Mouse (Mus musculus): ENCODE data around the gene Kcmf1. TPM values are rescaled to one million over a fixed set of nuclear protein-coding genes. Genes with fewer than 3 reads are reported as not detected.

The Kcmf1 gene
- polyA plus RNA-seq, 1 experiment from 2014 or later: 45.4 TPM

- H3K27me3 ChIP-seq (replicated peaks; ENCODE audit: control insufficient read depth, insufficient read depth, low read length): no peaks in the 10 kb centered on the region
- H3K9me3 ChIP-seq (ENCODE audit: control insufficient read depth, low read length): no peaks in the 10 kb centered on the region
- H3K27ac ChIP-seq (replicated peaks; ENCODE audit: low read depth, low read length): no peak overlapping the region
- 83% methylated on average over 5 of the region's 5 CpGs for WGBS
- peaks cover 87% of the 10 kb centered on the region for H3K36me3 ChIP-seq (ENCODE audit: control insufficient read depth, insufficient read depth, low read length)
- DNase-seq (ENCODE audit: low spot score): no peak
- H3K4me1 ChIP-seq (ENCODE audit: control insufficient read depth, insufficient read depth, low read length): no peaks in the 10 kb centered on the region
- no peak overlapping the region for H3K9ac ChIP-seq (ENCODE audit: low read depth, low read length)
- no peak overlapping the region for H3K4me2 ChIP-seq (ENCODE audit: low read depth, low read length)
- H3K4me3 ChIP-seq (ENCODE audit: low read depth, low read length): no peak overlapping the region
- no peak for ATAC-seq (ENCODE audit: low read depth)
Observed at GRCm38 (mm10) chr6:72851633-72852032, 48.1 kb downstream of the Kcmf1 start.

- H3K4me1 ChIP-seq (ENCODE audit: control insufficient read depth, insufficient read depth, low read length): no peaks in the 10 kb centered on the region
- no peak for DNase-seq (ENCODE audit: low spot score)
- no peaks in the 10 kb centered on the region for H3K27me3 ChIP-seq (replicated peaks; ENCODE audit: control insufficient read depth, insufficient read depth, low read length)
- 93% methylated on average over 7 of the region's 7 CpGs for WGBS
- ATAC-seq (ENCODE audit: low read depth): no peak
- no peak overlapping the region for H3K9ac ChIP-seq (ENCODE audit: low read depth, low read length)
- peaks cover 76% of the 10 kb centered on the region for H3K36me3 ChIP-seq (ENCODE audit: control insufficient read depth, insufficient read depth, low read length)
- no peak overlapping the region for H3K4me3 ChIP-seq (ENCODE audit: low read depth, low read length)
- no peak overlapping the region for H3K4me2 ChIP-seq (ENCODE audit: low read depth, low read length)
- no peaks in the 10 kb centered on the region for H3K9me3 ChIP-seq (ENCODE audit: control insufficient read depth, low read length)
- no peak overlapping the region for H3K27ac ChIP-seq (replicated peaks; ENCODE audit: low read depth, low read length)
Observed at GRCm38 (mm10) chr6:72841986-72842502, 57.7 kb downstream of the Kcmf1 start.

GRCm38 (mm10) chr6:72840867-72841780 is 58.7 kb downstream of the Kcmf1 start:
- H3K36me3 ChIP-seq (ENCODE audit: control insufficient read depth, insufficient read depth, low read length): peaks cover 67% of the 10 kb centered on the region
- no peaks in the 10 kb centered on the region for H3K4me1 ChIP-seq (ENCODE audit: control insufficient read depth, insufficient read depth, low read length)
- ATAC-seq (ENCODE audit: low read depth) (no peak), DNase-seq (ENCODE audit: low spot score) (no peak)
- 81% methylated on average over 13 of the region's 13 CpGs for WGBS
- H3K9me3 ChIP-seq (ENCODE audit: control insufficient read depth, low read length): no peaks in the 10 kb centered on the region
- H3K4me2 ChIP-seq (ENCODE audit: low read depth, low read length): no peak overlapping the region
- H3K27me3 ChIP-seq (replicated peaks; ENCODE audit: control insufficient read depth, insufficient read depth, low read length): no peaks in the 10 kb centered on the region
- no peak overlapping the region for H3K4me3 ChIP-seq (ENCODE audit: low read depth, low read length)
- H3K9ac ChIP-seq (ENCODE audit: low read depth, low read length): no peak overlapping the region
- H3K27ac ChIP-seq (replicated peaks; ENCODE audit: low read depth, low read length): no peak overlapping the region

- 82% methylated on average over 4 of the region's 4 CpGs for WGBS
Observed at GRCm38 (mm10) chr6:72837756-72838155, 62.0 kb downstream of the Kcmf1 start.

GRCm38 (mm10) chr6:72834518-72834917 is 65.3 kb downstream of the Kcmf1 start:
- Histone ChIP-seq H3K9me3 (ENCODE audit: control insufficient read depth, low read length) (no peaks in the 10 kb centered on the region), H3K36me3 (ENCODE audit: control insufficient read depth, insufficient read depth, low read length) (peaks cover 5% of the 10 kb centered on the region; the same call in 1 of the 2 replicates)
- 66% methylated on average over 4 of the region's 4 CpGs for WGBS

More at GRCm38 (mm10) chr6:72837756-72838155, 62.0 kb downstream of the Kcmf1 start:
- Histone ChIP-seq H3K27ac (replicated peaks; ENCODE audit: low read depth, low read length) (no peak overlapping the region), H3K9me3 (ENCODE audit: control insufficient read depth, low read length) (no peaks in the 10 kb centered on the region), H3K4me1 (ENCODE audit: control insufficient read depth, insufficient read depth, low read length) (no peaks in the 10 kb centered on the region), H3K27me3 (replicated peaks; ENCODE audit: control insufficient read depth, insufficient read depth, low read length) (no peaks in the 10 kb centered on the region), H3K4me2 (ENCODE audit: low read depth, low read length) (no peak overlapping the region), H3K4me3 (ENCODE audit: low read depth, low read length) (no peak overlapping the region), H3K9ac (ENCODE audit: low read depth, low read length) (no peak overlapping the region), H3K36me3 (ENCODE audit: control insufficient read depth, insufficient read depth, low read length) (peaks cover 35% of the 10 kb centered on the region)
- DNase-seq (ENCODE audit: low spot score) (no peak), ATAC-seq (ENCODE audit: low read depth) (no peak)

GRCm38 (mm10) chr6:72831858-72832257 is 67.9 kb downstream of the Kcmf1 start:
- ATAC-seq (ENCODE audit: low read depth) (no peak), DNase-seq (ENCODE audit: low spot score) (no peak)
- H3K4me3 ChIP-seq (ENCODE audit: low read depth, low read length): no peak overlapping the region
- no peaks in the 10 kb centered on the region for H3K9me3 ChIP-seq (ENCODE audit: control insufficient read depth, low read length)
- H3K4me2 ChIP-seq (ENCODE audit: low read depth, low read length): no peak overlapping the region
- 57% methylated on average over 3 of the region's 3 CpGs for WGBS
- no peak overlapping the region for H3K27ac ChIP-seq (replicated peaks; ENCODE audit: low read depth, low read length)
- H3K4me1 ChIP-seq (ENCODE audit: control insufficient read depth, insufficient read depth, low read length): no peaks in the 10 kb centered on the region
- no peaks in the 10 kb centered on the region for H3K27me3 ChIP-seq (replicated peaks; ENCODE audit: control insufficient read depth, insufficient read depth, low read length)
- no peak overlapping the region for H3K9ac ChIP-seq (ENCODE audit: low read depth, low read length)
- no peaks in the 10 kb centered on the region for H3K36me3 ChIP-seq (ENCODE audit: control insufficient read depth, insufficient read depth, low read length)

More at GRCm38 (mm10) chr6:72834518-72834917, 65.3 kb downstream of the Kcmf1 start:
- H3K4me2 ChIP-seq (ENCODE audit: low read depth, low read length): no peak overlapping the region
- no peaks in the 10 kb centered on the region for H3K27me3 ChIP-seq (replicated peaks; ENCODE audit: control insufficient read depth, insufficient read depth, low read length)
- no peak overlapping the region for H3K27ac ChIP-seq (replicated peaks; ENCODE audit: low read depth, low read length)
- DNase-seq (ENCODE audit: low spot score): no peak
- no peak overlapping the region for H3K9ac ChIP-seq (ENCODE audit: low read depth, low read length)
- H3K4me1 ChIP-seq (ENCODE audit: control insufficient read depth, insufficient read depth, low read length): no peaks in the 10 kb centered on the region
- no peak overlapping the region for H3K4me3 ChIP-seq (ENCODE audit: low read depth, low read length)
- ATAC-seq (ENCODE audit: low read depth): no peak

GRCm38 (mm10) chr6:72831276-72831675 is 68.5 kb downstream of the Kcmf1 start:
- 0 out of 2 replicates have a peak, but pooled peaks have one; percentile 38 for ATAC-seq (ENCODE audit: low read depth)
- no peaks in the 10 kb centered on the region for H3K4me1 ChIP-seq (ENCODE audit: control insufficient read depth, insufficient read depth, low read length)
- H3K9ac ChIP-seq (ENCODE audit: low read depth, low read length): no peak overlapping the region
- no peaks in the 10 kb centered on the region for H3K27me3 ChIP-seq (replicated peaks; ENCODE audit: control insufficient read depth, insufficient read depth, low read length)
- H3K4me2 ChIP-seq (ENCODE audit: low read depth, low read length): no peak overlapping the region
- no peak overlapping the region for H3K4me3 ChIP-seq (ENCODE audit: low read depth, low read length)
- 22% methylated on average over 3 of the region's 3 CpGs for WGBS
- no peaks in the 10 kb centered on the region for H3K9me3 ChIP-seq (ENCODE audit: control insufficient read depth, low read length)
- no peak overlapping the region for H3K27ac ChIP-seq (replicated peaks; ENCODE audit: low read depth, low read length)
- peak; percentile 83 for DNase-seq (ENCODE audit: low spot score)
- H3K36me3 ChIP-seq (ENCODE audit: control insufficient read depth, insufficient read depth, low read length): no peaks in the 10 kb centered on the region

GRCm38 (mm10) chr6:72828857-72829256 is 70.9 kb downstream of the Kcmf1 start:
- Histone ChIP-seq H3K9ac (ENCODE audit: low read depth, low read length) (no peak overlapping the region), H3K4me2 (ENCODE audit: low read depth, low read length) (no peak overlapping the region), H3K27ac (replicated peaks; ENCODE audit: low read depth, low read length) (no peak overlapping the region), H3K4me3 (ENCODE audit: low read depth, low read length) (no peak overlapping the region), H3K9me3 (ENCODE audit: control insufficient read depth, low read length) (no peaks in the 10 kb centered on the region), H3K27me3 (replicated peaks; ENCODE audit: control insufficient read depth, insufficient read depth, low read length) (no peaks in the 10 kb centered on the region), H3K36me3 (ENCODE audit: control insufficient read depth, insufficient read depth, low read length) (no peaks in the 10 kb centered on the region), H3K4me1 (ENCODE audit: control insufficient read depth, insufficient read depth, low read length) (0 out of 2 replicates have a peak, but pooled peaks cover 11% of the 10 kb centered on the region)
- DNase-seq (ENCODE audit: low spot score) (no peak), ATAC-seq (ENCODE audit: low read depth) (no peak)
- WGBS: 79% methylated on average over 3 of the region's 3 CpGs

Measured in embryonic facial prominence, embryonic 14.5 days (tissue).